Comparison of ENCODE assay signal across 16 mouse cellular contexts in genomic region chr4:149302751-149303150, GRCm38 (mm10). TPM values are rescaled to one million over a fixed set of nuclear protein-coding genes. Genes with fewer than 3 reads are reported as not detected.
DNase-seq lines count a peak whose midpoint lies in the region; ATAC-seq and TF ChIP-seq lines count a peak whose summit lies in the region.
"Had no signal": no experiment of that assay in that cellular context is flagged by ENCODE, and none has a peak within 500 bp of the region (broad histone marks: within the 10 kb centered on the region; RNA-seq: fewer than 3 reads in every experiment).

No protein-coding gene starts in this region.

- no peaks in the 10 kb centered on the region for H3K27me3 ChIP-seq in midbrain, embryonic 16.5 days (ENCODE audit: control insufficient read depth, insufficient read depth, low read depth, low read length)
- H3K27me3 ChIP-seq: embryonic facial prominence, embryonic 13.5 days; kidney, embryonic 15.5 days had no signal

- H3K9me3 ChIP-seq in midbrain, embryonic 16.5 days (replicated peaks; ENCODE audit: control insufficient read depth, low read length, poor library complexity, severe bottlenecking): no peaks in the 10 kb centered on the region
- H3K9me3 ChIP-seq: embryonic facial prominence, embryonic 13.5 days; G1E; kidney, embryonic 15.5 days; liver, embryonic 13.5 days had no signal

- H3K36me3 ChIP-seq in midbrain, embryonic 16.5 days (ENCODE audit: control insufficient read depth, insufficient read depth, low read length): no peaks in the 10 kb centered on the region
- H3K36me3 ChIP-seq: embryonic facial prominence, embryonic 13.5 days; G1E; kidney, embryonic 15.5 days; liver, embryonic 13.5 days had no signal

- peak overlapping the region; percentile 97 for H3K27ac ChIP-seq in gastrocnemius, adult 2 months
- peak overlapping the region; percentile 99; the same call in 1 of the 2 replicates for H3K27ac ChIP-seq in layer of hippocampus, adult 2 months
- H3K27ac ChIP-seq in brown adipose tissue, adult 24 weeks (replicated peaks; ENCODE audit: low read depth, low read length): peak overlapping the region; percentile 78
- H3K27ac ChIP-seq in midbrain, embryonic 16.5 days (ENCODE audit: low read length): no peak overlapping the region
- H3K27ac ChIP-seq: embryonic facial prominence, embryonic 13.5 days; kidney, embryonic 15.5 days; liver, embryonic 13.5 days had no signal

- no peak for TF ChIP-seq CTCF in gastrocnemius, adult 2 months (IDR thresholded peaks at IDR 0.05)
- TF ChIP-seq CTCF in layer of hippocampus, adult 2 months (conservative IDR thresholded peaks at IDR 0.05): no peak

- no peak overlapping the region for H3K9ac ChIP-seq in midbrain, embryonic 16.5 days (ENCODE audit: low read depth, low read length)
- H3K9ac ChIP-seq: embryonic facial prominence, embryonic 13.5 days; kidney, embryonic 15.5 days; liver, embryonic 13.5 days had no signal

- H3K4me1 ChIP-seq in brown adipose tissue, adult 24 weeks (ENCODE audit: control insufficient read depth, insufficient read depth, insufficient read length, low read length): peaks cover 33% of the 10 kb centered on the region
- H3K4me1 ChIP-seq in midbrain, embryonic 16.5 days (ENCODE audit: control insufficient read depth, insufficient read depth, low read length): peaks cover 50% of the 10 kb centered on the region

- 68% methylated on average over 5 of the region's 5 CpGs for WGBS in midbrain, embryonic 16.5 days

- H3K4me3 ChIP-seq in gastrocnemius, adult 2 months: peak overlapping the region; percentile 92
- peak overlapping the region; percentile 37 for H3K4me3 ChIP-seq in layer of hippocampus, adult 2 months
- no peak overlapping the region for H3K4me3 ChIP-seq in brown adipose tissue, adult 24 weeks (ENCODE audit: insufficient read depth, low read depth, low read length)
- no peak overlapping the region for H3K4me3 ChIP-seq in midbrain, embryonic 16.5 days (ENCODE audit: low read depth, low read length)
- H3K4me3 ChIP-seq: embryonic facial prominence, embryonic 13.5 days; kidney, embryonic 15.5 days; liver, embryonic 13.5 days had no signal

- no peak for ATAC-seq in midbrain, embryonic 16.5 days

- H3K4me2 ChIP-seq in midbrain, embryonic 16.5 days (ENCODE audit: low read length): peak overlapping the region; percentile 33; the same call in 1 of the 2 replicates
- H3K4me2 ChIP-seq: embryonic facial prominence, embryonic 13.5 days; kidney, embryonic 15.5 days; liver, embryonic 13.5 days had no signal

- no peak for DNase-seq in gastrocnemius, adult 2 months
- no peak for DNase-seq in gastrocnemius, postnatal 4 days (ENCODE audit: low spot score in 2 of 2)
- DNase-seq in layer of hippocampus, adult 2 months (ENCODE audit: low spot score in 2 of 2): no peak
- DNase-seq in layer of hippocampus, postnatal 36 days: no peak
- DNase-seq in left cerebral cortex, adult 8-10 months (ENCODE audit: low spot score in 2 of 2): no peak
- DNase-seq: cerebellum, postnatal 36 days; gastrocnemius, postnatal 25 days; liver, embryonic 13.5 days; lung, postnatal 10 days; right cerebral cortex, adult 18-20 months; thymus, postnatal 4 days had no signal

- intact Hi-C loops in gastrocnemius, adult 2 months (cut with DNase I): no loop called here

RNA-seq across cellular contexts. Expression of gene Kif1b, which starts 4.7 kb away (rescaled TPM):
- total RNA-seq in gastrocnemius, adult 2 months (2021): 100 to 1,000 TPM; 256 to 358 TPM
- 100 to 1,000 TPM; 266 to 283 TPM for total RNA-seq in gastrocnemius, postnatal 4 days (2021)
- 100 to 1,000 TPM; 403 to 414 TPM for total RNA-seq in layer of hippocampus, adult 2 months (2021)
- 100 to 1,000 TPM; 391 to 406 TPM for total RNA-seq in layer of hippocampus, postnatal 36 days (2021)
- 59.4 and 63.5 TPM in 2 replicates for polyA plus RNA-seq in brown adipose tissue, adult 24 weeks (2012; ENCODE audit: insufficient read depth, insufficient read length, missing spikeins)
- polyA plus RNA-seq in midbrain, embryonic 16.5 days (2015; fragmentation: Nextera tagmentation; extraction: Ambion mirVana): 118 and 142 TPM in 2 replicates
- 100 to 1,000 TPM; 419 to 466 (median 440) TPM for total RNA-seq in left cerebral cortex, adult 8-10 months (2022)

Comparison
In these comparisons a context has a peak if more than half of its experiments do, and no peak if none do; other contexts are left out.
1. H3K4me3 ChIP-seq: peak in gastrocnemius, adult 2 months (single experiment) and layer of hippocampus, adult 2 months (single experiment); none in brown adipose tissue, adult 24 weeks (single experiment) and midbrain, embryonic 16.5 days (single experiment).